Mouse (Mus musculus): ENCODE data around the gene Ndufa10.

DNA sequence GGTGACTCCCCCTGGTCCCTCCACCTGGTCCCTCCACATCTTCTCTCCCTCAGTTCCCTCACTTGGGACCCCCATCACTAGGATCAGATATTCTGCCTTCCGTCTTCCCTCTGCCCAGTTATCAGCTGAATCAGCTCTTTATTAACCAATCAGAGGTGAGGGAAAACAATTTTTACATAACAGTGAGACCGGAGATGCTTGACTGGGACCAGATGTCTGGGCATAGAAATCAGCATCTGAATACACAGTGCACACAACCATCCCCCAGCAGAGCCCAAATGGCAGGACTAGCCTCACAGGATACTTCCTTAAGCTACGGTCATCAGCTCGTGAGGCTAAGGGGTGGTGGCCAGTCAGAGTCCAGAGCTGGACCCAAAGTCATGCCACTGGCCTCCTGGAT is 41.6 kb downstream of the Ndufa10 start:
- TF ChIP-seq CTCF (IDR thresholded peaks at IDR 0.05; ENCODE audit: low read depth, low read length) (no peak), GATA1 (IDR thresholded peaks at IDR 0.05; ENCODE audit: borderline replicate concordance, low read length) (no peak)
